Mouse (Mus musculus) telencephalon, adult 2 months (tissue): ENCODE measurements around the gene Cx3cr1.

Experiments
- DNase-seq: peaks from one replicate; pipeline ENCODE4 v3.0.0-alpha.2; 2011; ENCODE audit warnings: low read depth, low spot score

The Cx3cr1 gene

GRCm38 (mm10) chr9:120082691-120083090 is 13.0 kb upstream of the Cx3cr1 start:
- no peak for DNase-seq

- no peak for DNase-seq
These were observed 12.3 kb upstream of the Cx3cr1 start for GRCm38 (mm10) chr9:120081967-120082366.

- no peak for DNase-seq
These were observed 11.6 kb upstream of the Cx3cr1 start for GRCm38 (mm10) chr9:120081247-120081646.

- peak; percentile 29 for DNase-seq
These were observed 10.9 kb upstream of the Cx3cr1 start for GRCm38 (mm10) chr9:120080546-120081108.

GRCm38 (mm10) chr9:120079901-120080300 is 10.2 kb upstream of the Cx3cr1 start:
- DNase-seq: no peak

GRCm38 (mm10) chr9:120078241-120078640 is 8.6 kb upstream of the Cx3cr1 start:
- DNase-seq: no peak

GRCm38 (mm10) chr9:120074516-120074915 is 4.8 kb upstream of the Cx3cr1 start:
- no peak for DNase-seq

GRCm38 (mm10) chr9:120073169-120073568 is 3.5 kb upstream of the Cx3cr1 start:
- no peak for DNase-seq

GRCm38 (mm10) chr9:120071251-120071650 is 1.6 kb upstream of the Cx3cr1 start:
- DNase-seq: no peak

GRCm38 (mm10) chr9:120068047-120068446 is 1.6 kb downstream of the Cx3cr1 start:
- DNase-seq: no peak

DNA sequence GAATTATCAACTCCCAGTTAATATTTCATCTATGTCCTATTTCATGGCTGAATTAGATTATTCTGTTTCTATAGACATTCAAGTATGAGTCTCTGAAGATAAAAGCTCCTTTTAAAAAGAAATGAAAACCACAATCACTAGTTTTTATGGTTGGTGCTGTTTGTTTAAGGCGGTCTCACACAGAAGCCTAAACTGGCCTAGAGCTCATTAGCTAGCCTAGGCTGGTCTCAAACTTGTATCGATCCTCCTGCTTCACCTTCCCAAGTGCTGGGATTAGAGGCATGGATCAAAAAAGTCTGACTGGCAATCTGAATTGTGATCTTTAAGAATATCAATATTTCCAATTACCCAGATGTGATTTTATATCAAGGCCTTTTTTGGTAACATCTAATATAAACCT is 2.1 kb downstream of the Cx3cr1 start:
- no peak for DNase-seq

DNA sequence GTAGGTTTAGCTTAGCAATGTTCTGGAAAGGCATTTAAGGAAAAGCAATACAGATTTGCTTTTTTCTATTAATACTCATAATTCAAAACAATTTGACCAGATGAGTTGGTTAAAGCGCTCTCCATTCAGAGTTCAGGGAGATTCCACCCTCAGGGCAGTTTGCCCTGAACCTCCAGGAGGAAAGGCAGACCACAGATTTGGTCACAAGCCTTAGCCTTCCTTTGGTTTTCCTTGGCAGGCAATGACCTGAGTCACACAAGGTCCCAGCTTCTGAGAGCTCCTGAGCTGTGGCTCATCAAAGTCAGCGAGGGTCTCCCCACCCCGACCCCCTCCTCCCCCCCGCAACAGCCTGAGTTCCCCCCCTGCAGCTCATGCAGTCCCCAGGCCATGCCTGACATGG is 5.4 kb downstream of the Cx3cr1 start:
- no peak for DNase-seq

DNA sequence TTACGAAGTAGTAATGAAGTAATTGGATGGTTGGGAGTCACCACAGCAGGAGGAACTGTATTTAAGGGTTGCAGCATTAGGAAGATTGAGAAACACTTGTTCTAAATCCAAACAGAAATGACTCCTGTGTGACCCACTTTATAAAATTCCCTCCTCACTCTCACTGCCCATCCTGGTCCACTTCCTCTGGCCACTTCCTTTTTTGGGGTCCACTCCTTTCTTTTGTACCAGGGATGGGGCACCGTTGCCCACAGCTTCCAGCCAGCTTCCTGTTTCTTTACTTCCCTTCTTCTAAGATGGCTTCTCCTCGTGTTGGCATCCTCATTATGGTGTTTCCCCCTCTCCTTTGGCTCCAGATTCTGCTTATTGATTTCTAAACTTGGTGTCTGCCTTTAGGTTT is 10.9 kb downstream of the Cx3cr1 start:
- DNase-seq: no peak

DNA sequence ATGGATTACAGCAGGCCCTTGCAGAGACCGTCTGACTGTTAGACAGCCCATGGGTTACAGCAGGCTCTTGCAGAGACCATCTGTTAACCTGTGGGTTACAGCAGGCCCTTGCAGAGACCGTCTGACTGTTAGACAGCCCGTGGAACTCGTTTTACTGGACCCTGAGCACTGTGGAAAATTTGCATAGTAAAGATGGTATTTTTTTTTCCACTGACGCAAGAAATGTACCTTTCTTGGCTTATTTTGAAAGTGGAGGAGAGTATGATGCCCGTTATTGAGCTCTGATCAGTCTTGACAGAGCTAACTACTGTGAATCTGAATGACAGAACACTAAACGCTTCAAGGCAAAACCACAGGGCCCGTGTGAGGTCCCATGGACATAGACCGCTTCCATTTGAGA is 13.5 kb downstream of the Cx3cr1 start:
- DNase-seq: no peak

DNA sequence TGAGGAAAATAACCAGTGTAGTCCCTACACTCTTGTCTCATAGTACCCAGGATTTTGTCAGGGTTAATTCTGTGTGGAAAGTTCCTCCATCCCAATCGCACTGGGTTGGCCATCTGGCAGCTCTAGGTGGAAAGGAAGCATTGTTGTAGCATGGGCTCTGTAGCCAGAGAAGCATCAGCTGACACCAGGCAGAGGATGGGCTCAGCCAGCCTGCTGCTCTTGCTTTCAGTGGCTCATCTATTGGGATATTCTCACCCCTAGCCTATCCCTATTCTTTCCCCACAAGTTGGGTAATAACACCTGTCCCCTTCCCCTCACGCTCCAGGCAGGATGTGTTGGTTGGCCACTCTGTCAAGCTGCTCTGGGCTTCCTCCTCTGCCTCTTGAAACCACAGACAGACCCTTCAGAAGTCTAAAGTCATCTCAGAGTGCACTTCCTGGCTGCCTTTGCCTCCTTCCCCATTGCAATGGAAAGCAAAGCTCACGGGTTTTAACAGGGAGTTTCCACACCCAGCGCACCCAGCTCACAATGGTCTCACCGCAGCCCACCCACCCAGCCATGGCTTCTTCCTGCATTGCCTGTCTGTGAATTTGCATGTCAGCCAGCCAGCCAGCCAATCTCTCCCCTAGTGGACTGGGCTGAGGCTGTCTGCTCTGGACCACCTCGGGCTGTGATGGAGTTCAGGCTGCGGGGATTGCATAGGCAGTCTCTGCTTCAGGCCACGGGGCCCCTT is 15.0 kb downstream of the Cx3cr1 start:
- no peak for DNase-seq

DNA sequence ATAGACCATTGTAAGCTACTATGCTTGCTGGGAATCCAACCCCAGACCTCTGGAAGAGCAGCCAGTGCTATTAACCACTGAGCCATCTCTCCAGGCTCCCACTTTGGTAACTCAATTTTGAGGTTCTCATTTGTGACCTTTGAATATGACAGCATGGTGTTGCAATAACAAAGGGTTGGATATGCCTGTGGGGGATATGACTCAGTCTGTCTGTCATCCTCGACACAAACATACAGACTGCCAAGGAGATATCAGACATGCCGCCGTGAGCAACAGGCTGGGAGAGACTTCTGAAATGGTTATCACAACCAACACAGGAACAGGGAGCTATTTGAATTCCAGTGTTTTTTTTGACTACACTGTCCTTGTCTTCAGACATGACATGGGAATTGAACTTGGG is 20.3 kb downstream of the Cx3cr1 start:
- no peak for DNase-seq

DNA sequence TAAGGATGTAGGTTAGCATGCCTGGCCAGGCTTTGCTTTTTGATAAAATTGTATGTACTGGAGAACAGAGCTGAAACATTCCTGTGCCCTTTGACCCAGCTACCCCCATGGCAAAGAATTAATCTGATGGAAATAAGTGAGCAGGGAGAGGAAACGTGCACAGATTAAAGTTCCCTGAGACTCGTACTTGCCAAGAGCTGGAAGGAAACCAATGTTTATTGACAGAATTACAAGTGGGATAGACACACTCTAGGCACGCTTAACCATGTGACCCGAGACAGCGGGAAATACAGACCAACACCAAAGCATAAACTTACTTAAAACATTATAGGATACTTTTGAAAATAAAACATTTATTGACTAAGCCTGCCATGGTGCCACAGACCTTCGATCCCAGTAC is 21.2 kb downstream of the Cx3cr1 start:
- no peak for DNase-seq

GRCm38 (mm10) chr9:120043115-120043514 is 26.6 kb downstream of the Cx3cr1 start:
- DNase-seq: no peak

DNA sequence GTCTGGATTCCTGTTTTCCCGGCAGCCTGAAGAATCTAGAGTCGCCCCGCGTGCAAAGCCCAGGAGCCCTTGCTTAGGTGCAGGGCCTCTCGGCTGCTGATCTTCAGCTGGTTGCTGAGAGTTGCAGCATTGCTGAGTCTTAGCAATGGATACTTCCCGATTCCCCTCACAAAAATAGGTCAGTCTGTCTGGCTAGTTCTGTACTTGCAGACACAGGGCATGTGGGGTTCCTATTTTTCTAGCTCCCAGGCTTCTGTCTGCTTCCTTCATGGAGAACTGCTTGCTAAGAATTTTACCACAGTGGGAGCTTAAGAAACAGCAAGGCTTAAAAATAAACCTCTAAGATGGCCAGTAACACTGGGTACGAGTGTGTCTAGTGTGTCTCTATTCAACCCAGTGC is 32.3 kb downstream of the Cx3cr1 start:
- peak; percentile 58 for DNase-seq

- DNase-seq: no peak
These were observed 35.3 kb downstream of the Cx3cr1 start for GRCm38 (mm10) chr9:120034375-120034774.

GRCm38 (mm10) chr9:120032710-120033109 is 37.0 kb downstream of the Cx3cr1 start:
- DNase-seq: no peak

- DNase-seq: no peak
These were observed 39.3 kb downstream of the Cx3cr1 start for GRCm38 (mm10) chr9:120030421-120030820.

GRCm38 (mm10) chr9:120029880-120030279 is 39.8 kb downstream of the Cx3cr1 start:
- DNase-seq: no peak
